Mouse (Mus musculus) kidney, postnatal 4 days (tissue): ENCODE measurements around the gene Ppt2.

Experiments used
- DNase-seq, 2 experiments: peaks; one replicate each; pipeline ENCODE4 v3.0.0; 2021; ENCODE audit warnings: mixed read lengths in 2 of 2

The Ppt2 gene

DNA sequence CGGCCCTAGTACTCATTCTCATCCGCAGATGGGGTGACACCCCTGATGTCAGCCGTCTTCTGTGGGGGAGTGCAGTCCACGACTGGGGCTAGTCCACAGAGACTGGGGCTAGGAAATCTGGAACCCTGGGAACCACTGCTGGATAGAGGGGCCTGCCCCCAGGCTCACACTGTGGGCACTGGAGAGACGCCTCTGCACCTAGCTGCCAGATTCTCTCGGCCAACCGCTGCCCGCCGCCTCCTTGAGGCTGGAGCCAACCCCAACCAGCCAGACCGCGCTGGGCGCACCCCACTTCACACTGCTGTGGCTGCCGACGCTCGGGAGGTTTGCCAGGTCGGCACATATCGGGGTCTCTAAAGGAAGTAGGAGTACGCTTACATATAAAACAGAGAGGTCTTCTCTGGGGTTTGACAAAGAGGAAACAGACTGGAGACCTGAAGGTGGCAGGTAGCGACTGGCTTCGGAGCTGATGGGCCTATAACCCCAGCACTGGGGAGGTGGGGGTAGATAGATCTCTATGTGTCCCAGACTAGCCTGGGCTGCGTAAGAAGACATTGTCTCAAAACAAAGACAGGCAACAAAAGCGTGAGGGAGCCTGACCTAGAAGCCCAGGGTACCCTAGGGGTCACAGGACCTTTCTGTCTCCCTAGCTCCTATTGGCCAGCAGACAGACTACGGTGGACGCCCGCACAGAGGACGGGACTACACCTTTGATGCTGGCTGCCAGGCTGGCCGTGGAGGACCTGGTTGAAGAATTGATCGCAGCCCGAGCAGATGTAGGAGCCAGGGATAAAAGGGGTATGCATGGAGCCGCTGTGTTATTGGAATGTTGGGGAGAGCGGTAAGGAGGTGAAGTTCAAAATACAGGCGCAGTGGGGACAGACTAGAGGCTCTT lies 42.2 kb downstream of the Ppt2 start:
- no peak for DNase-seq

DNA sequence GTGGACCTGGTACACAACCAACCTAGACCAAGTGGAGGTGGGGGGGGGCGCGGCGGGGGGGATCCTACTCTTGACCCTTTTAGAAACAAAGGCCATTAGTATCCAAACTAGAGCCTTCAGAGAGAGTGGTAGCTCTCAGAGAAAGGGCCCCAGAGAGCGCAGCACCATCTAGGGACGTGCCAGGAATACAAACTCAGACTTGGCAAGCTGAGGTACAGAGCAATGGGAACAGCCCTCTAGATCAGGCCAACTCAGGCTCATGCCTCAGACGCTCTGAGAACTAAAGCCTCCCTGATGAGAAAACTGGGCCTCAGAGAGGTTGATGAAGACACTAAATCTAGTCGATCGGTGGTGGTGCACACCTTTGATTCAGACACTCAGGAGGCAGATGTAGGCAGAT lies 43.2 kb downstream of the Ppt2 start:
- DNase-seq, result no peak

DNA sequence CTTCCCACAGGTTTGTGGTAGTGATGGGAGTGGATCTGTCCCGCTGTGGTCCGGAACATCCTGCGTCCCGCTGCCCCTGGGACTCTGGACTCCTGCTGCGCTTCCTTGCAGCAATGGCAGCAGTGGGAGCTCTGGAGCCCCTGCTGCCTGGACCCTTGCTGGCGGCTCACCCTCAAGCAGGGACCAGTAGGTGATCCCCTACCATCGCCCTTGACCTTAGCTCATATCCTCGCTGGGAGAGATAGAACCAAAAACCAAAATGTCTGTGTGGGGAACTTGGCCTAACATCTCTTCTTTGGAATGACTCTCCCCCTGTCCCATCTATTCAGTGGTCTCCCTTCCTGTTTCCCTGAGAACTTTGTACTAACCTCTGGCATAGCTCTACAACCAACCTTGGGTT lies 44.5 kb downstream of the Ppt2 start:
- DNase-seq, result no peak

DNA sequence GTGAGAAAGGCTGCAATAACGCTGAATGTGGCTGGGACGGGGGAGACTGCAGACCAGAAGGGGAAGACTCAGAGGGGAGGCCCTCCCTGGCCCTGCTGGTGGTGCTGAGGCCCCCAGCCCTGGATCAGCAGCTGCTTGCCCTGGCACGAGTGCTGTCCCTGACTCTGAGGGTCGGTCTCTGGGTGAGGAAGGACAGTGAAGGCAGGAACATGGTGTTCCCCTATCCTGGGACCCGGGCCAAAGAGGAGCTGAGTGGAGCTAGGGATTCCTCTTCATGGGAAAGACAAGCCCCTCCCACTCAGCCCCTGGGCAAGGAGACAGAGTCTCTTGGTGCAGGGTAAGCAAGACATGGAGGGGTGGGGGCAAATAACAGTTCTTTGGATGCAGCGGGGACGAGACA lies 44.9 kb downstream of the Ppt2 start:
- DNase-seq, result no peak

DNA sequence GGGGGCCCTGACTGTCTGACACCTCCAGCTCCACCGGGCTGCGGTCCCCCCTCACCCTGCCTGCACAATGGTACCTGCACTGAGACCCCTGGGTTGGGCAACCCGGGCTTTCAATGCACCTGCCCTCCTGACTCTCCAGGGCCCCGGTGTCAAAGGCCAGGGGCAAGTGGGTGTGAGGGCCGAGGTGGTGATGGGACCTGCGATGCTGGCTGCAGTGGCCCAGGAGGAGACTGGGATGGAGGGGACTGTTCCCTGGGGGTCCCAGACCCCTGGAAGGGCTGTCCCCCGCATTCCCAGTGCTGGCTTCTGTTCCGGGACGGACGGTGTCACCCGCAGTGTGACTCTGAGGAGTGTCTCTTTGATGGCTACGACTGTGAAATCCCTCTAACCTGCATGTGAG lies 45.8 kb downstream of the Ppt2 start:
- no peak for DNase-seq

DNA sequence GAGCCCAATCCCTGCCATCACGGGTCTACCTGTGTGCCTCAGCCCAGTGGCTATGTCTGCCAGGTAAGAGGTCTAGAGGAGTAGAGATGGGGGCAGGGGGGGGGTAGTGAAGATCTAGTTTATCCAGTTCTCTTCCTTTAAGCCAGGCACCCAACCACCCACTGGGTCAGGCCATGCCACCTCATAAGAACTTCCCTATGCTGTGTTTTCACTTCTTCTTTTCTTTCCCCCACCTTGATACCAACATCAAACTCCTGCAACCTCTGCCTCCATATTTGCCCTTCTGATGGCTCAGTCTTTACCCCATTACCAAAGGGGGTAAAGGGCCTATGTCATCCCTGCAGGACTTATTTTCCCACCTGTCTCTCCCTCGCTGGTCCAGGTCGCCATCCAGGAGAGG lies 50.2 kb downstream of the Ppt2 start:
- no peak for DNase-seq

DNA sequence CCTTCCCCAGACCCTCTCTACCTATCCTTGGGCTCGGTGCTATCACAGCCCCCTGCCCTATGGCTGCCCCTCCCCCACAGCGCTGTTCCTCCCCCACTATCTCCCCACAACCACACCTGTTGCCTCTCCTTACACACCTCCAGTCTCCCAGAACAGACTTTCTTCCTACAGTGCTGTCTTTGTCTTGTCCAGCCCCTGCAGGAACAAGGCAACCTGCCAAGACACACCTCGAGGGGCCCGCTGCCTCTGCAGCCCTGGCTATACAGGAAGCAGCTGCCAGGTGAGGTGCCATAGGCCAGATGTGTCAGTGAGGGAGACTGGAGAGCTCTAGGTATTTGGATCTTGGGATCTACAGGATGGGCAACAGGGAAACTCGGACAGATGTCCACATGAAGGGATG lies 51.7 kb downstream of the Ppt2 start:
- DNase-seq, result no peak

DNA sequence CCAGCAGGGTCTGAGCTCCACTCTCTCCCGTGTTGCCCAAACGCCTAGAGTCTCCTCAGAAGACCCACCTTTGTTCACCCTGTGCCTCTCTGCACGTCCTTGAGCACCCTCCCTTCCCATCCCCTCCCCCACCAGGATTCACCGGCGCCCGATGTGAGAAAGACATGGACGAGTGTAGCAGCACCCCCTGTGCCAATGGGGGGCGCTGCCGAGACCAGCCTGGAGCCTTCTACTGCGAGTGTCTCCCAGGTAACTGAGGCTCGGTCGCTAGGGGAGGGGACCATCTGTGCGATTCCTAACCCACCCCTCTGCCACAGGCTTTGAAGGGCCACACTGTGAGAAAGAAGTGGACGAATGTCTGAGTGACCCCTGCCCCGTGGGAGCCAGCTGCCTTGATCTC lies 55.9 kb downstream of the Ppt2 start:
- DNase-seq, result peak in 1 of 2 experiments; percentile 49

DNA sequence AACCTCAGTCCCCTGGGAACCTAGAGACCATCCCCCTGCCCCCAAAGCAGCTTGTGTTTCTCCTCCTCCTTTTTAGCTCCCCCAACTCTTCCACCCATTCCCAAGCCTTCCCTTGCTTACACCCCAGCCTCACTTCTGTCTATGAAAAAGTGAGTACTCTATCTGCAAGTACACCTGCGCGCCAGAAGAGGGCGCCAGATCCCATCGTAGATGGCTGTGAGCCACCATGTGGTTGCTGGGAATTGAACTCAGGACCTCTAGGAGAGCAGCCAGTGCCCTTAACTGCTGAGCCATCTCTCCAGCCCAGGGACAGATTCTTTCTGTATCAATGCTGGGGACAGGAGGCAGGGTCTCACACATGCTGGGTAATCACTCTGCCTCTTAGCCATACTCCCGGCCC lies 56.4 kb downstream of the Ppt2 start:
- DNase-seq, result peak in 1 of 2 experiments; percentile 35

DNA sequence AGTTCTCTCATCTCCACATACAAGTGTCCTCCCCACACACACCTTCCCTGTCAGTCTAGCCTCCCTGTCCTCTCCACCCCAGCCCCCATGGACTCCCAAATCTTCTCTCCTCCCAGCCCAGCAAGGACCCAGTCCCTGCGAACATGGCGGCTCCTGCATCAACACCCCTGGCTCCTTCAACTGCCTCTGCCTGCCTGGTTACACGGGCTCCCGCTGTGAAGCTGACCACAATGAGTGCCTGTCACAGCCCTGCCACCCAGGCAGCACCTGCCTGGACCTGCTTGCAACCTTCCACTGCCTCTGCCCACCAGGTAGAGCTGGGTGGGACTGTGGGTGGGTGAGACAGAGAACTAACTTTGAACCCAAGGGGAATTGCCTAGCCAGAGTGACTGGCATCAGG lies 58.4 kb downstream of the Ppt2 start:
- no peak for DNase-seq

DNA sequence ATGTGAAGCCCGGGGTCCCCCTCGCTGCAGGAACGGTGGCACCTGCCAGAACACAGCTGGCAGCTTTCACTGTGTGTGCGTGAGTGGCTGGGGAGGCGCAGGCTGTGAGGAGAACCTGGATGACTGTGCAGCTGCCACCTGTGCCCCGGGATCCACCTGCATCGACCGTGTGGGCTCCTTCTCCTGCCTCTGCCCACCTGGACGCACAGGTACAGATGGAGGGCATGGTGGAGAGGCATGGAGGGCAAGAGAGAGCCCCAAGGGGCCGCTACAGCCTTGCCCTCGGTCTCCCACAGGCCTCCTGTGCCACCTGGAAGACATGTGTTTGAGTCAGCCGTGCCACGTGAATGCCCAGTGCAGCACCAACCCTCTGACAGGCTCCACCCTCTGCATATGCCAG lies 59.9 kb downstream of the Ppt2 start:
- DNase-seq, result no peak

DNA sequence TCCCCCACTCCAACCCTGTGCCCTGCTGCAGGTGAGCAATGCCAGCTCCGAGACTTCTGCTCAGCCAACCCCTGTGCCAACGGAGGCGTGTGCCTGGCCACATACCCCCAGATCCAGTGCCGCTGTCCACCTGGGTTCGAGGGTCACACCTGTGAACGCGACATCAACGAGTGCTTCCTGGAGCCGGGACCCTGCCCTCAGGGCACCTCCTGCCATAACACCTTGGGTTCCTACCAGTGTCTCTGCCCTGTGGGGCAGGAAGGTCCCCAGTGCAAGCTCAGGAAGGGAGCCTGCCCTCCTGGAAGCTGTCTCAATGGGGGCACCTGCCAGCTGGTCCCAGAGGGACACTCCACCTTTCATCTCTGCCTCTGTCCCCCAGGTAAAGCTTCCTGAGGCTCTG lies 61.0 kb downstream of the Ppt2 start:
- DNase-seq, result peak in 1 of 2 experiments; percentile 43
